Mouse (Mus musculus): Measurements from ENCODE around the gene Pkn2. TPM values are rescaled to one million over a fixed set of nuclear protein-coding genes. Genes with fewer than 3 reads are reported as not detected.
A peak's percentile ranks its signal among the peaks of the same experiment; 100 is the strongest.

Pkn2 gene
- 24.7 and 30.9 TPM in 2 replicates for polyA plus RNA-seq (2014; fragmentation: Nextera tagmentation; extraction: Ambion mirVana)

DNA sequence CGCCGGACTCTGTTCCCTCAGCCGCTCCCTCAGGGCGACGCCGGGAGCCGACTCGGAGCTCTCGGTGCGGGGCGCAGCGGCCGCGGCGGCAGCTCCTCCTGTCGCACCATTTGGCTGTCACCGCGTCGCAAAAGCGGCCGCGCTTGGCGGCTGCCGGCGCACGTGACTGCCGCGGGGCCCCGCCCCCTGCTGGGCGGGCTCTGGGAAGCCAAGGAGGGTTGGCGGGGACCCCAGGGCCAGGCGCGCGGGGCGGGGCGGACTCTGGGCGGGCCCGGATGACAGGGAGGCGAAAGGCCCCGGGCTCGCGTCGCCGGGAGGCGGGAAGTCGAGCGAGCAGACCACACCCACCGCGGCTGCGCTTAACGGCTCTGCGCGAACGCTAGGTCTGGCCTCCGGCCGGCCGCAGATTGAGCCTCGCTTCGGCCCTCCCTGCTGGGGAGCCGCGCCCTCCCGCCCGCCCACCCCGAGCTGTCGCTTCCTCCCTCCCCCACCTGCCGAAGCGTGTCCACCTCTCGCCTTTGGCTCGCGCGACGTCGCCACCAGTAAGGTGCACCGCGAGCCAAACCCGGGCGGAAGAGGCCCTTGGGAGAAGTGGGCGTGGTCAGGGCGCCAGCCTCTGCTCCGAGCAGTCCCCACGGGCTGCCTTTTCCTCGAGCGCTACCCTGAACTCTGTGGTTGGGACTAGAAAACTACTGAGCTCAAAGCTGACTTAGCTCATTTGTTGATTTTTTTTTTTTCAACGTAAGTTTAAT is at the start of gene Pkn2:
Gene Pkn2 (minus strand): TSS at position 133 of the 752 bp plus-strand sequence.
- WGBS: under 1% methylated on average over 75 of the region's 84 CpGs
- H3K9ac ChIP-seq (replicated peaks; ENCODE audit: low read length): peak within 1 kb of the TSS; percentile 94
- H3K4me3 ChIP-seq (replicated peaks; ENCODE audit: low read depth, low read length): peak within 1 kb of the TSS; percentile 98
- peaks cover 5% of the 10 kb centered on the region; the same call in 1 of the 2 replicates for H3K4me1 ChIP-seq (ENCODE audit: control insufficient read depth, insufficient read depth, low read length)
- ATAC-seq (ENCODE audit: low FRiP score, low TSS enrichment): peak; percentile 99
- no peaks in the 10 kb centered on the region for H3K9me3 ChIP-seq (ENCODE audit: control insufficient read depth, low read length)
- peak within 1 kb of the TSS; percentile 94 for H3K27ac ChIP-seq (replicated peaks; ENCODE audit: low read depth, low read length)
- DNase-seq: peak; percentile 100
- no peaks in the 10 kb centered on the region for H3K27me3 ChIP-seq (ENCODE audit: control insufficient read depth, insufficient read depth, low read length)
- no peaks in the 10 kb centered on the region for H3K36me3 ChIP-seq (ENCODE audit: control insufficient read depth, insufficient read depth, low read length)
- peak within 1 kb of the TSS; percentile 59 for H3K4me2 ChIP-seq (ENCODE audit: low read length)

- H3K9me3 ChIP-seq (ENCODE audit: control insufficient read depth, low read length): no peaks in the 10 kb centered on the region
- WGBS: 85% methylated on average over 2 of the region's 2 CpGs
These were observed 48.1 kb upstream of the Pkn2 start for GRCm38 (mm10) chr3:142929906-142930305.

DNA sequence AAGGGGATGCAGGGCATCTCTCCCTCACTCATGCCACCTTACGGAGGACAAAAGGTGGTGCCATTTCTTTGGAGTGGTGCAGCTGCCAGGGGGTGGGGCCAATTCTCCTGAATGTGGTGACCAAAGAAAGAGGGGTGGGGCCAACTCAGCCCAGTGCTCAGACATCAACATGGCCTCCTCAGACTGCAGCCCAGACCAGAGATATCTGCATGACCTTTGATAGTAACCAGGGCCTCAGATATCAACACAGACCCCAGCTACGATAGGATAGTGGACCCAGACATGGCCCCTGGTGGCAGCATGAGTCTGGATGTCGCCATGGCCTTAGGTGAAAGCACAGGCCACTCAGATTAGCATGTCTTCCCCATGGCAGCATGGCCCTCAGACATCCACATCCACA is 45.5 kb upstream of the Pkn2 start:
- WGBS: 86% methylated on average over 3 of the region's 3 CpGs
- Histone ChIP-seq H3K27me3 (ENCODE audit: control insufficient read depth, insufficient read depth, low read length) (no peaks in the 10 kb centered on the region), H3K36me3 (ENCODE audit: control insufficient read depth, insufficient read depth, low read length) (no peaks in the 10 kb centered on the region), H3K27ac (replicated peaks; ENCODE audit: low read depth, low read length) (no peak overlapping the region), H3K9me3 (ENCODE audit: control insufficient read depth, low read length) (no peaks in the 10 kb centered on the region), H3K4me2 (ENCODE audit: low read length) (no peak overlapping the region), H3K4me3 (replicated peaks; ENCODE audit: low read depth, low read length) (no peak overlapping the region), H3K9ac (replicated peaks; ENCODE audit: low read length) (no peak overlapping the region), H3K4me1 (ENCODE audit: control insufficient read depth, insufficient read depth, low read length) (no peaks in the 10 kb centered on the region)
- ATAC-seq (ENCODE audit: low FRiP score, low TSS enrichment): no peak
- DNase-seq: no peak

More at GRCm38 (mm10) chr3:142929906-142930305, 48.1 kb upstream of the Pkn2 start:
- H3K27me3 ChIP-seq (ENCODE audit: control insufficient read depth, insufficient read depth, low read length): no peaks in the 10 kb centered on the region
- peaks cover 6% of the 10 kb centered on the region; the same call in 1 of the 2 replicates for H3K4me1 ChIP-seq (ENCODE audit: control insufficient read depth, insufficient read depth, low read length)
- ATAC-seq (ENCODE audit: low FRiP score, low TSS enrichment): no peak
- H3K4me2 ChIP-seq (ENCODE audit: low read length): no peak overlapping the region
- H3K4me3 ChIP-seq (replicated peaks; ENCODE audit: low read depth, low read length): no peak overlapping the region
- H3K36me3 ChIP-seq (ENCODE audit: control insufficient read depth, insufficient read depth, low read length): no peaks in the 10 kb centered on the region
- DNase-seq: no peak
- no peak overlapping the region for H3K27ac ChIP-seq (replicated peaks; ENCODE audit: low read depth, low read length)
- H3K9ac ChIP-seq (replicated peaks; ENCODE audit: low read length): no peak overlapping the region

- Histone ChIP-seq H3K27ac (replicated peaks; ENCODE audit: low read depth, low read length) (no peak overlapping the region), H3K36me3 (ENCODE audit: control insufficient read depth, insufficient read depth, low read length) (no peaks in the 10 kb centered on the region), H3K4me1 (ENCODE audit: control insufficient read depth, insufficient read depth, low read length) (no peaks in the 10 kb centered on the region), H3K4me2 (ENCODE audit: low read length) (no peak overlapping the region), H3K4me3 (replicated peaks; ENCODE audit: low read depth, low read length) (no peak overlapping the region), H3K9me3 (ENCODE audit: control insufficient read depth, low read length) (no peaks in the 10 kb centered on the region), H3K27me3 (ENCODE audit: control insufficient read depth, insufficient read depth, low read length) (no peaks in the 10 kb centered on the region), H3K9ac (replicated peaks; ENCODE audit: low read length) (no peak overlapping the region)
- ATAC-seq (ENCODE audit: low FRiP score, low TSS enrichment) (no peak), DNase-seq (peak; percentile 30)
- WGBS: 82% methylated on average over 2 of the region's 2 CpGs
These were observed 43.1 kb upstream of the Pkn2 start for GRCm38 (mm10) chr3:142924831-142925348.

DNA sequence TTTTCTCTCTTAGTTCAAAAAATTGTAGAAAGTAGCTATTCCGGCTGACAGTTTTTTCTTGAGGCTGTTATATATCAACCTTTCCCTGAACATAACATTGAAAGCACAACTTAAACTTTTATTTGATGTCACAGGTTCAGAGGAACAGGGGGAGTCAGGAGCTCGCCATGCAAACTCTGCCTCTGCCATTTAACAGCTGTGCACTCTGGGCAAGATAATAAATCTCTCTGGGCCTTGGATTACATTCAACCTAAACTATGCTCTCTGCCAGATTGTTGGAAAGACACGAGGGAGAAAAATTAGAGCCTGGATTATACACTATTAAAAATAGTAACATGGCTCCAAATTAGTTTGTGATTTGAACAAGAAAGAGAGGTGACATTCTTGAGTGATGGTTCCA is 37.3 kb upstream of the Pkn2 start:
- 70% methylated on average over 3 of the region's 3 CpGs for WGBS
- Histone ChIP-seq H3K36me3 (ENCODE audit: control insufficient read depth, insufficient read depth, low read length) (no peaks in the 10 kb centered on the region), H3K4me1 (ENCODE audit: control insufficient read depth, insufficient read depth, low read length) (no peaks in the 10 kb centered on the region), H3K9ac (replicated peaks; ENCODE audit: low read length) (no peak overlapping the region), H3K27ac (replicated peaks; ENCODE audit: low read depth, low read length) (no peak overlapping the region), H3K4me2 (ENCODE audit: low read length) (no peak overlapping the region), H3K4me3 (replicated peaks; ENCODE audit: low read depth, low read length) (no peak overlapping the region), H3K9me3 (ENCODE audit: control insufficient read depth, low read length) (no peaks in the 10 kb centered on the region), H3K27me3 (ENCODE audit: control insufficient read depth, insufficient read depth, low read length) (no peaks in the 10 kb centered on the region)
- ATAC-seq (ENCODE audit: low FRiP score, low TSS enrichment) (no peak), DNase-seq (no peak)

- Histone ChIP-seq H3K9ac (replicated peaks; ENCODE audit: low read length) (no peak overlapping the region), H3K4me3 (replicated peaks; ENCODE audit: low read depth, low read length) (no peak overlapping the region), H3K27ac (replicated peaks; ENCODE audit: low read depth, low read length) (no peak overlapping the region), H3K4me2 (ENCODE audit: low read length) (no peak overlapping the region), H3K4me1 (ENCODE audit: control insufficient read depth, insufficient read depth, low read length) (no peaks in the 10 kb centered on the region), H3K36me3 (ENCODE audit: control insufficient read depth, insufficient read depth, low read length) (no peaks in the 10 kb centered on the region), H3K27me3 (ENCODE audit: control insufficient read depth, insufficient read depth, low read length) (no peaks in the 10 kb centered on the region), H3K9me3 (ENCODE audit: control insufficient read depth, low read length) (no peaks in the 10 kb centered on the region)
- DNase-seq (no peak), ATAC-seq (ENCODE audit: low FRiP score, low TSS enrichment) (no peak)
- WGBS: 86% methylated on average over 4 of the region's 4 CpGs
These were observed 36.1 kb upstream of the Pkn2 start for GRCm38 (mm10) chr3:142917760-142918439.

DNA sequence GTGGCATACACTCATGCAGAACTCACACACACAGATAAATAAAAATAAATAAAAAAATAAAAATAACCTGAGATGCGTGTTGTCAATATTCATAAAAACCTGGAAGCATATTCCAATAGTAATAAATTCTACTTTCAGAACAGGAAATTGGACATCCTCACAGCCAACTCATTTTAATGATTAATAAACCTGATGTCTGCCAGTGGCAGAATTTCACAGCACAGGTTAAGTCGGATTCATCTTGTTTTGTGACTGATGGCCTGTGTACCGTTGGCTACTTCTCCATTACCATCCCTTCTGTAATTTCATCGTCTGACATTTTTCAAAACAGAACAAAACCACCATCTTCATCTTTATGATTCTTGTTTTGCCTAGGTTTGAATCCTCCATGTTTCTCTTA is 35.4 kb upstream of the Pkn2 start:
- Histone ChIP-seq H3K36me3 (ENCODE audit: control insufficient read depth, insufficient read depth, low read length) (no peaks in the 10 kb centered on the region), H3K4me1 (ENCODE audit: control insufficient read depth, insufficient read depth, low read length) (no peaks in the 10 kb centered on the region), H3K27me3 (ENCODE audit: control insufficient read depth, insufficient read depth, low read length) (no peaks in the 10 kb centered on the region), H3K9me3 (ENCODE audit: control insufficient read depth, low read length) (no peaks in the 10 kb centered on the region), H3K27ac (replicated peaks; ENCODE audit: low read depth, low read length) (no peak overlapping the region), H3K9ac (replicated peaks; ENCODE audit: low read length) (no peak overlapping the region), H3K4me2 (ENCODE audit: low read length) (no peak overlapping the region), H3K4me3 (replicated peaks; ENCODE audit: low read depth, low read length) (no peak overlapping the region)
- DNase-seq (no peak), ATAC-seq (ENCODE audit: low FRiP score, low TSS enrichment) (no peak)
- WGBS: 96% methylated on average over 4 of the region's 4 CpGs

DNA sequence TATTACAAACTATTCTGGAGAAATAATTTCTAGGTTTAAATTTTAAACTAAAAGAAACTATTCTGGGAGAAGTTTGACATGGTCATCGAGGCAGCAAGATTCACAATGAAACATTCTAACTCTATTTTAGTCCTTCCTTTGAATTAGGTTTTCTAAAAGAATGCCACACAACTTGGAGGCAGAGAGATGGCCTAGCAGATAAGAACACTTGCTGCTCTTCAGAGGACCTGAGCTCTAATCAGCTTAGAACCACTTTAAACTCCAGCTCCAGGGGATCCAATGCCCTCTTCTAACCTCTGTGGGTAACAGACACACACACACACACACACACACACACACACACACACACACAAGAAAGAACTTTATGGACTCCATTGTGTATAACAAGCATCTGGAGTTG is 31.5 kb upstream of the Pkn2 start:
- Histone ChIP-seq H3K9me3 (ENCODE audit: control insufficient read depth, low read length) (no peaks in the 10 kb centered on the region), H3K9ac (replicated peaks; ENCODE audit: low read length) (no peak overlapping the region), H3K4me3 (replicated peaks; ENCODE audit: low read depth, low read length) (no peak overlapping the region), H3K27me3 (ENCODE audit: control insufficient read depth, insufficient read depth, low read length) (no peaks in the 10 kb centered on the region), H3K4me1 (ENCODE audit: control insufficient read depth, insufficient read depth, low read length) (no peaks in the 10 kb centered on the region), H3K27ac (replicated peaks; ENCODE audit: low read depth, low read length) (no peak overlapping the region), H3K4me2 (ENCODE audit: low read length) (no peak overlapping the region), H3K36me3 (ENCODE audit: control insufficient read depth, insufficient read depth, low read length) (no peaks in the 10 kb centered on the region)
- 93% methylated on average over 1 of the region's 1 CpGs for WGBS
- no peak for DNase-seq
- ATAC-seq (ENCODE audit: low FRiP score, low TSS enrichment): no peak
